Mouse (Mus musculus): Measurements from ENCODE around the gene Xntrpc.

GRCm38 (mm10) chr7:102120326-102120725 is 54.8 kb downstream of the Xntrpc start:
- no peak for TF ChIP-seq CTCF (IDR thresholded peaks at IDR 0.05; ENCODE audit: extremely low read depth, insufficient read length, insufficient replicate concordance, low read depth, low read length)
- TF ChIP-seq POLR2A (IDR thresholded peaks at IDR 0.05; ENCODE audit: low read depth, low read length), result no peak

Measured in small intestine, adult 2 months (tissue).